Mouse (Mus musculus) lung, postnatal 4 days (tissue): ENCODE measurements at regions not wholly inside any gene's neighbourhood (a gene's known extent, or its start where the extent isn't known, plus 50 kb on each side); places are given as distances from the start of the nearest gene placed in this dataset.

Source experiments
- DNase-seq, 2 experiments: peaks; one replicate each; pipeline ENCODE4 v3.0.0; 2021

- DNase-seq = peak in 1 of 2 experiments; percentile 22
Observed at GRCm38 (mm10) chrX:160332618-160333017, 57.9 kb upstream of the Adgrg2 start.

GRCm38 (mm10) chrX:160338347-160338985 lies 52.0 kb upstream of the Adgrg2 start:
- DNase-seq = no peak
